19 mouse cellular contexts compared by ENCODE assay signal in the genomic region with DNA sequence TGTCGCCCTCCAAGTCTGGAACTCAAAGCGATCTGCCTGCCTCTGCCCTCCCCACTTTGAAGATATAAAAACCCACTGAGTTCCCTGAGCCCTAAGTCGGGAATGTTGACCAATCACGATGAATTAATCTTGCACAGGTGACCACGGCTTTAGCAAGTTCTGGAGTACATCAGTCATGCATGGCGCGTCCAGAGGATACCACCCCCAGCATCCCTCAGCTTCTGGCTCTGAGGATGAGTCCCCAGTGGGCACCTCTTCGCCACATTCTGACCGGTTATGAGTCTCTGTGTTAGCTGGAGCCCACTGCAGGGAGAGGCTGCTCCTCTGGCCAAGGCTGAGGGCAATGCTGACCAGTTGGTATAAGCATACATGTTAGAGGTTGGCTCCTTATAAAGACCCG. TPM values are rescaled to one million over a fixed set of nuclear protein-coding genes. Genes with fewer than 3 reads are reported as not detected.
DNase-seq lines count a peak whose midpoint lies in the region; ATAC-seq and TF ChIP-seq lines count a peak whose summit lies in the region.
"Had no signal": no experiment of that assay in that cellular context is flagged by ENCODE, and none has a peak within 500 bp of the region (broad histone marks: within the 10 kb centered on the region; RNA-seq: fewer than 3 reads in every experiment).

No protein-coding gene starts in this region.

- no peak overlapping the region for H3K4me3 ChIP-seq in layer of hippocampus, adult 2 months
- H3K4me3 ChIP-seq: embryonic facial prominence, embryonic 12.5 days; forebrain, embryonic 15.5 days; heart, embryonic 15.5 days had no signal

- peak overlapping the region; percentile 98 for H3K27ac ChIP-seq in layer of hippocampus, adult 2 months
- H3K27ac ChIP-seq: embryonic facial prominence, embryonic 12.5 days; forebrain, embryonic 15.5 days; heart, embryonic 15.5 days; hindbrain, embryonic 14.5 days had no signal

- TF ChIP-seq CTCF in layer of hippocampus, adult 2 months (conservative IDR thresholded peaks at IDR 0.05): no peak

- peak; percentile 73 for DNase-seq in cerebellum, adult 11-12 months
- no peak for DNase-seq in layer of hippocampus, adult 2 months (ENCODE audit: low spot score in 2 of 2)
- no peak for DNase-seq in layer of hippocampus, postnatal 25 days (ENCODE audit: extremely low spot score in 1 of 2, low spot score in 1 of 2)
- DNase-seq in cerebellum, adult 8-10 months: peak; percentile 67
- peak; percentile 35 to 63 for DNase-seq in cerebellum, postnatal 36 days
- DNase-seq in thymus, postnatal 14 days: no peak
- DNase-seq in heart, adult 9 months (ENCODE audit: low spot score in 2 of 2): no peak
- DNase-seq: gastrocnemius, postnatal 10 days; heart, adult 18-20 months; heart, postnatal 14 days; kidney, adult 9 months had no signal

- ATAC-seq in cerebellum, adult (ENCODE audit: insufficient number of reproducible peaks, low FRiP score, low TSS enrichment): no peak
- ATAC-seq: activated CD4-positive, CD25-positive, alpha-beta regulatory T cell, adult 4 months; forebrain, embryonic 15.5 days; intestine, embryonic 16.5 days; Patski had no signal

RNA-seq across cellular contexts. Expression of a gene that starts 12.3 kb away (rescaled TPM):
- 10 to 100 TPM; 60.2 to 64.7 TPM for total RNA-seq in layer of hippocampus, adult 2 months (2021)
- total RNA-seq in layer of hippocampus, postnatal 25 days (2021): 10 to 100 TPM; 53.2 to 66.7 TPM

RNA-seq across cellular contexts. Expression of a gene that starts 16.1 kb away (rescaled TPM):
- 100 to 1,000 TPM; 362 to 369 TPM for total RNA-seq in layer of hippocampus, adult 2 months (2021)
- 100 to 1,000 TPM; 338 to 387 TPM for total RNA-seq in layer of hippocampus, postnatal 25 days (2021)

RNA-seq across cellular contexts. Expression of a gene that starts 26.6 kb away (rescaled TPM):
- total RNA-seq in layer of hippocampus, adult 2 months (2021): under 1 TPM; 0.56 to 0.67 TPM
- total RNA-seq in layer of hippocampus, postnatal 25 days (2021): under 1 TPM in 1 of 2 experiments, not detected in 1; 0.57 TPM

RNA-seq across cellular contexts. Expression of a gene that starts 51.0 kb away (rescaled TPM):
- 10 to 100 TPM; 69.3 to 72.5 TPM for total RNA-seq in layer of hippocampus, adult 2 months (2021)
- total RNA-seq in layer of hippocampus, postnatal 25 days (2021): 10 to 100 TPM; 69.5 to 72.0 TPM

Comparison
In these comparisons a context has a peak if more than half of its experiments do, and no peak if none do; other contexts are left out.
1. DNase-seq: peak in cerebellum, adult 11-12 months (single experiment), cerebellum, adult 8-10 months (single experiment) and cerebellum, postnatal 36 days (2 of 2); none in layer of hippocampus, adult 2 months (0 of 2), layer of hippocampus, postnatal 25 days (0 of 2), thymus, postnatal 14 days (single experiment) and heart, adult 9 months (0 of 2).